Mouse (Mus musculus): ENCODE measurements around the gene Macrod2.

- no peak for TF ChIP-seq GATA1 (IDR thresholded peaks at IDR 0.05; ENCODE audit: borderline replicate concordance, low read length)
- TF ChIP-seq FLI1 (IDR thresholded peaks at IDR 0.05; ENCODE audit: low read length) = no peak
Measured at GRCm38 (mm10) chr2:141201303-141202014, 806.4 kb downstream of the Macrod2 start.

Measured in megakaryocyte, embryonic 14.5 days (primary cell).